Mouse (Mus musculus): ENCODE results near the gene Ptgir.

The Ptgir gene

GRCm38 (mm10) chr7:16891641-16892351, 14.5 kb upstream of the Ptgir start, which contains the start of gene Gng8:
Gene Gng8 (plus strand): TSS chr7:16891786.
- DNase-seq (ENCODE audit: low spot score in 2 of 2) = peak; percentile 76 to 91

DNA sequence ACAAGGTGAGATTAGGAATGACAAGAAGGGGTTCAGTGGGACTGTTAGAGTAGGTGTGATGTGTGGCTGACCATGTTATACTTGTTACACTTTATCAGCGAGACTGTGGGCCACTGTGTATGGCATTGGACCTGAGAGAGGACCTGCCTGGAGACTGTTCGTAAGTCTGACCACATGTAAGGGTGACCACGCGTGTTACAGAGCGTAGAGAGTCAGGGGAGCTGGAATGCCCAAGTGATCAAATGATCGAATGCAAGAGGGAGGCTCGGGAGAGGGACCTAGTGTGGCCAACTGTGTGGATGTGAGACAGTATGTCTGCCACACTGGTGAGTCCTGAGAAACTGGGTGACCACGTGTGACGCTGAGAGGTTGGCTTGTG, 13.9 kb upstream of the Ptgir start:
- no peak for DNase-seq (ENCODE audit: low spot score in 2 of 2)

DNA sequence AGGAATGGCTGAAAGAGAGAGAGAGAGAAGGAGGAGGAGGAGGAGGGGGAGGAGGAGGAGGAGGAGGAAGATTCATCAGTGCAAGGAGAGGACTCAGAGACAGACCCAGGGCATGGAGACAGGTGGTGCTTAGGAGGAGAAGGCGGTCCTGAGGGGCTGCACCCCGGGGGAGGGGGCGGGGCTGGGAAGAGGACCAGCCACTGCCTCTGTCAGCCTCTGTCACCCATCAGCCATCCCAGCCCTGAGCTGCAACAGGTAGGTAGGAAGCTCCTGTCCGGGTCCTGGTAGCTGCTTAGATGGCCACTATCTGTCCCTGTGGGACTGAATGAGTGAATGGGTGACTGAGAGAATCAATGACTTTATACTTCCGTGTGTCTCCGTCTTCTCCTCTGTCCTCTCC, 12.7 kb upstream of the Ptgir start:
- no peak for DNase-seq (ENCODE audit: low spot score in 2 of 2)

DNA sequence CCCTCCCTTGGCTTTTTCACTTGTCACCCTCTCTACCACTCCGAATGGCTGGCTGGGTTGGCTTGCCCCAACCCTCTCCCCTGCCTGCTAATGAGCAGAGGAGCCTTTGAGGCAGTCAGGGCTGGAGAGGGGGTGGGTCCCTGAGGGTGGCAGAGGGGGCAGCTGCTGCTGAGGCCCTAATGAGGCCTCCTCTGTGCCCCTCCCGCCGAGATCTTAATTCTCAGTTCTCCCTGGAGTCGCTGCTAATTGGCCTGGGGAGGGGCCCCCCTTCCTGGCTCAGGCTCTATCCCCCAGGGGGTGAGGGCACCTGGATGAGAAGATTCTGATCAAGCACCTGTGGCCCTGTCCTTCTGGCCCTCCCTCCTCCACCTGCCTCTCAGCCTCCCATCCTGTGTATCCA, 12.0 kb upstream of the Ptgir start:
- DNase-seq (ENCODE audit: low spot score in 2 of 2) = no peak

GRCm38 (mm10) chr7:16895000-16895399, 11.3 kb upstream of the Ptgir start:
- peak; percentile 64 to 76 for DNase-seq (ENCODE audit: low spot score in 2 of 2)

DNA sequence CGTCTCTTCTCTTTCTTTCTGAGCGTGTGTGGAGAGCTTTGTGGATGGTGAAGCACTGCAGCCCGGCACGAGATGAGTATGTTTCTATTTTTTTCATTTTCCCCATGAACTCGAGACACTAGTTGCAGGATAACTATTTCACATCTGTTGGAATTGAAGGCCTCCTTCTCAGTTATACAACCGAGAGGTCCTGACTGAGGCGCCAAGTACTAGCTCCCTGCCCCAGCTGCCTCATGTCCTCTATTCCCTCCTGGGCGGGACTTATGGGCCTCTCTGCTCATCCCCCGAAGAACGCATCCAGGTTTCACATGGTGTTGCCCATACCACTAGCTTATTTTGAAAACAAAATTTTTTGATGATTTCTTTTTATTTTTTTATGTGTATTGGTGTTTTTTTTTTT, 10.8 kb upstream of the Ptgir start:
- DNase-seq (ENCODE audit: low spot score in 2 of 2) = no peak

DNA sequence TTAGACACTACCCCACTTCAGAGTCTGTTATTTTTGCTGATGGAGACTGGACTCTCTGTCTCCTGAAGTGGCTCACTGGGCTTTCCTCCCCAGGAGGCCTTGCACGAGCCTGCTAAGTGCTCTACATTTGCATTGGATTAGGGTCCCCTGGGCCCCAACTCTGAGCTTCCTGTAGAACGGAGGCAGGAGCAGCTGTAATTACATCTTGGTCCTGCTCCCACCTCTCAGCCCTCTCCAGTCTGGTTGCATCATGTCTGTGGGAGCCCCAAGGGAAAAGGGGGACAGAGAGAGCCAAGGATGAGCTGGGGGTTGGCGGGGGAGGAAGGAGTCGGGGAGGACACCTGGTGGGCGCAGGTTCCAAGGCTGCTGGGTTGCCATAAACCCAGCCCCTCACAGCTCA, 5.8 kb upstream of the Ptgir start:
- no peak for DNase-seq (ENCODE audit: low spot score in 2 of 2)

DNA sequence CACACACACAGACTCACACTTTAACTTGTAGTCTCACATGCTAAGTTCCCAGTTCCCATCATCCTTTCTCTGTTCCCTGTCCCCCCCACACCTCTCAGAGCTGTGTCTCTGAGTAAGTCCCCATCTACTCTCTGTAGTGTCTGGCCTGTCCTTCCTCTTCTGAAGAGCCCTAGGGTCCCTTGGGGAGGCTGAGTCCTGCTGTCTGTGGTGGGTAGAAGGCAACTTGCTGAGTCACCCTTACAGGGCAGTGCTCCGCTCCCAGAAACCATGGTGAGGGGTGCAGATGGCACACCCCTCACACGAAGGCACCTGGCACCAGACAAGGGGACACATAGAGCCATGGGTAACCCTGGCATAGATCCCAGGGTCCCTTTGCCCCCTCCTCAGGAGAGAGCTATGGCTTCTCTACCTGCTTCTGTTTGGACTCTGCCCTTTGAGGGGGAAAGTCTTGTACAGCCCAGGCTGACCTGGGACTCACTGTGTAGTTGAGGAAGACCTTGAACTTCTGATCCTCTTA, 2.8 kb upstream of the Ptgir start:
- no peak for DNase-seq (ENCODE audit: low spot score in 2 of 2)

DNA sequence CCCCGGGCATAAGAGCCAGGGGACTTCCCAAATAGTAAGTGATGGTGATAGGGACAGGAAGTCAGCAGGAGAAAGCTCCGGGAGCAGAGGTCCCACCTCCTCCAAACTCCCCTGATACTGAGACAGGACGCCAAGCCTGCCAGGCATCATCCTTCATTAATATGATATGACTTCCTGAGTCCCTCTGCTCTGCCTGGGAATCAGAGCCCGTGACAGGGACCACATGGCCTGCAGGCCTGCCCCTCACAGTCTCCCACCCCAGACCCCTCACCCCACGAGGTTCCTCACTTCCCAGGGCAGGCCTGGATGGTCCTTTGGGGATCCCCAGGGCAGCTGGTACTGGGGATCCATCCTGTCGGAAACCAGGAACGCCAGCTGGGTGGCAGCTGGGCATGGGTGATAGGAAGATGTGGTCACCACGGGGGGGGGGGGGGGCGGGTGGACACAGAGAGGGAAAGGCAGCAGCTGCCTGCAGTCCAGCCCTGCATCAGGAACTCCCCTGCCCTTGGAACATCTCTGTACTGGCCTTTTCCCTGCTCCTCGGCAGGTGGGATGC, 2.1 kb upstream of the Ptgir start:
- no peak for DNase-seq (ENCODE audit: low spot score in 2 of 2)

GRCm38 (mm10) chr7:16905491-16906021, 734 bp upstream of the Ptgir start:
- no peak for DNase-seq (ENCODE audit: low spot score in 2 of 2)

GRCm38 (mm10) chr7:16906889-16907559, 734 bp downstream of the Ptgir start:
- no peak for DNase-seq (ENCODE audit: low spot score in 2 of 2)

DNA sequence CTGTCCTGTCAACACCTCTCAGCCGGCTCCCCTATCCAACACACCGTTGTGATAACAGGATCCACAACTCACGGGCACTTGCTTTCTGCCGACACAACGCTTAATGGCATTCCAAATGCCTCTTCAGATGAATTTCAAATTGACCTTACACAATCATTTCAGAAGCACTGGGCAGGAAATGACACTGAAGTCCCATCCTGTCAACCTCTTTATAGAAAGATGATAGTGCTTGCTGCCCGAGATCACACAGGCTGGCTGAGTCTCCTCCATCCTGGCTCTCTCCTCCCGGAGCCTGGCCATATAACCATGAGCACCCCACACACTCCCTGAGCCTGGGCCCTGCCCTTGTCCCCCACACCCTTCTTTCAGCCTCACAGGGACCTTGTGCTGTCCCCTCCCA, 1.6 kb downstream of the Ptgir start:
- DNase-seq (ENCODE audit: low spot score in 2 of 2) = no peak

- DNase-seq (ENCODE audit: low spot score in 2 of 2) = no peak
Measured at GRCm38 (mm10) chr7:16908367-16908766, 2.1 kb downstream of the Ptgir start.

GRCm38 (mm10) chr7:16908859-16909258, 2.6 kb downstream of the Ptgir start:
- DNase-seq (ENCODE audit: low spot score in 2 of 2) = no peak

- DNase-seq (ENCODE audit: low spot score in 2 of 2) = no peak
Measured at GRCm38 (mm10) chr7:16909909-16910308, 3.6 kb downstream of the Ptgir start.

GRCm38 (mm10) chr7:16911904-16912303, 5.6 kb downstream of the Ptgir start:
- no peak for DNase-seq (ENCODE audit: low spot score in 2 of 2)

- no peak for DNase-seq (ENCODE audit: low spot score in 2 of 2)
Measured at GRCm38 (mm10) chr7:16912360-16912759, 6.1 kb downstream of the Ptgir start.

GRCm38 (mm10) chr7:16913806-16914452, 7.6 kb downstream of the Ptgir start:
- peak; percentile 70 to 81 for DNase-seq (ENCODE audit: low spot score in 2 of 2)

- peak in 1 of 2 experiments; percentile 5 for DNase-seq (ENCODE audit: low spot score in 2 of 2)
Measured at GRCm38 (mm10) chr7:16914453-16915343, 8.4 kb downstream of the Ptgir start.

- DNase-seq (ENCODE audit: low spot score in 2 of 2) = peak in 1 of 2 experiments; percentile 4
Measured at GRCm38 (mm10) chr7:16915461-16916340, 9.4 kb downstream of the Ptgir start.

All from spleen, postnatal 10 days (tissue).